Mouse (Mus musculus) midbrain, embryonic 13.5 days (tissue): ENCODE measurements around the gene Col27a1. TPM values are rescaled to one million over a fixed set of nuclear protein-coding genes. Genes with fewer than 3 reads are reported as not detected.
"Not testable (repeated sequence)": the region's sequence is repeated elsewhere in the genome, so short reads cannot be mapped to it uniquely, and the experiment has no call there.

Experiments used
- ATAC-seq: fragments of 200-750 bp; cut with Nextera tagmentation; 2 replicates; pipeline ENCODE4 v1.8.0; 2017; ENCODE audit warnings: mild to moderate bottlenecking, moderate TSS enrichment, moderate library complexity
- H3K27ac ChIP-seq: fragments of 300-500 bp; sonication (generic); 2 replicates; pipeline ENCODE4 v1.5.1; 2015; ENCODE audit warnings: inconsistent platforms, mild to moderate bottlenecking, moderate library complexity
- H3K27me3 ChIP-seq: fragments of 300-500 bp; sonication (generic); 2 replicates; pipeline ENCODE4 v1.6.1; 2015; ENCODE audit warnings: mild to moderate bottlenecking, inconsistent platforms
- H3K36me3 ChIP-seq: fragments of 300-500 bp; sonication (generic); 2 replicates; pipeline ENCODE4 v1.6.1; 2015; ENCODE audit warnings: mild to moderate bottlenecking, inconsistent platforms
- H3K4me1 ChIP-seq: fragments of 300-500 bp; sonication (generic); replicated peaks from 2 replicates; pipeline ENCODE4 v1.6.1; 2015; ENCODE audit warnings: inconsistent platforms
- H3K4me2 ChIP-seq: fragments of 300-500 bp; sonication (generic); replicated peaks from 2 replicates; pipeline ENCODE4 v1.6.1; 2015; ENCODE audit warnings: moderate library complexity, mild to moderate bottlenecking, inconsistent platforms
- H3K4me3 ChIP-seq: fragments of 300-500 bp; sonication (generic); replicated peaks from 2 replicates; pipeline ENCODE4 v1.5.1; 2015; ENCODE audit warnings: mild to moderate bottlenecking, inconsistent platforms
- H3K9ac ChIP-seq: fragments of 300-500 bp; sonication (generic); replicated peaks from 2 replicates; pipeline ENCODE4 v1.6.1; 2015; ENCODE audit warnings: mild to moderate bottlenecking, inconsistent platforms
- H3K9me3 ChIP-seq: fragments of 300-500 bp; sonication (generic); 2 replicates; pipeline ENCODE4 v1.6.1; 2016; ENCODE audit warnings: mild to moderate bottlenecking, inconsistent platforms
- WGBS: fragments of 180-500 bp; shearing (Covaris S2); methylation state at CpG from one replicate; pipeline ENCODE4 v1.1.7; 2015; 5-methylcytosine and 5-hydroxymethylcytosine counted together
- polyA plus RNA-seq: library from polyadenylated mRNA; unstranded; fragments of >200 nt; fragmentation: Nextera tagmentation; extraction: Ambion mirVana; gene quantifications from 2 replicates; pipeline ENCODE4 v1.2.1, GENCODE M21; 2015

Gene Col27a1
- polyA plus RNA-seq, 1 experiment from 2014 or later: 2.1 TPM

DNA sequence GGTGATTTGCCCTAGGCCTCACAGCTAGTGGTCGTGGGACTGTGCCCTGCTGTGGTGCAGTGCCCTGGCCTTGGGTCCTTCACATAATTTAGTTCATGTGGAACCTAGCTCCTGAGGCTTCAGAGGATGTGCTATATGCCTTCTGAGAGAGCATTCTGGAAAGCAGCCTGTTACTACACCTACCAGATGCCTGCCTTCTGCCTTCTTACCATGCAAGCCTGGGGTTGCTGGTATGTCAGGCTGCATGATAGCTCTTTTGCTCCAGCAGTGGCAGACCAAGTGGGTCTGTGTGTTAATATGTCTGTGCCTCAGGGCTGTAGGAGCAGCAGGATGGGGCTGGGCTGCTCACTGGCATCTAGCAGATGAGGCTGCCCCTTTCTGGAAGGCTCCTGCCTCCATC lies 81.8 kb downstream of the Col27a1 start:
- Histone ChIP-seq H3K4me2 (no peak overlapping the region), H3K27ac (no peak overlapping the region), H3K27me3 (no peaks in the 10 kb centered on the region), H3K4me3 (no peak overlapping the region), H3K4me1 (no peaks in the 10 kb centered on the region), H3K9me3 (no peaks in the 10 kb centered on the region), H3K9ac (no peak overlapping the region), H3K36me3 (no peaks in the 10 kb centered on the region)
- WGBS: 80% methylated on average over 1 of the region's 1 CpGs
- ATAC-seq: no peak

DNA sequence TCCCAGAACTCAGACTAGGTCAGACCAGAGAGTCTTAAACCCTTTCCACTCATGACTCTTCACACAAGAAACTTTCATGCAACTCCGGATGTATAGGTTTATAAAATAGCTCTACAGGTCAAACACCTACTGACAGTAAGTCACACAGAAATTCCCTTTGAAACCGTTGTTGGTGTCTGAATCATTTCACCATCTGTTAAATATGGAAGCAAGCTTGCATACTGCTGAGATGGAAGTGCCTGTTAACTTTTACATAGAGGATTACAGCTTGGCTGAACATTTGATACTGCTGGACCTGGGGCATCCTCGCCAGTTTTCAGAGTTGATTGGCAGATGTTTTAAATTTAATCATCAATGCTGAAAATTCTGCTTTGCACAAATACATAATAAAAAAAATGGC lies 82.5 kb downstream of the Col27a1 start:
- no peaks in the 10 kb centered on the region for H3K4me1 ChIP-seq
- no peak overlapping the region for H3K9ac ChIP-seq
- H3K9me3 ChIP-seq: no peaks in the 10 kb centered on the region
- H3K36me3 ChIP-seq: no peaks in the 10 kb centered on the region
- no peak overlapping the region for H3K4me3 ChIP-seq
- ATAC-seq: no peak
- no peaks in the 10 kb centered on the region for H3K27me3 ChIP-seq
- no peak overlapping the region for H3K27ac ChIP-seq
- H3K4me2 ChIP-seq: no peak overlapping the region
- WGBS: 79% methylated on average over 3 of the region's 3 CpGs

DNA sequence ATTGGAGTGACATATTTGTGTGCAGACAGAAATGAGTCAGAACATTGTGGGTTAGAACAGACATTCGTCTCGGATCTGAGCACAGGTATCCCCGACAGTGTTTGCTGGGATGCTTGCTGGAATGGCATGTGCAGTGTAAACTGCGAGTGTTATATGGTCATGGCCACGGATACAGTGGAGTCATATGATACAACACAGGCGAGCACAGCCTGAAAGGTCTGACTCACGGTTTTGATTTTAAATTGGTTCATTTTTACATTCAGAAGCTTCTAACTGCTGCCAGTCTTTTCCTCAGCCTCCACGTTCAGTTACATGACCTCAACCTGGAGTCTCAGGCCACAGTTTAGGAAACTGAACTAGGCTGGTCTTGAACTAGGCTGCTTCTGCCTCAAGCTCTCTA lies 83.1 kb downstream of the Col27a1 start:
- no peaks in the 10 kb centered on the region for H3K4me1 ChIP-seq
- no peaks in the 10 kb centered on the region for H3K36me3 ChIP-seq
- ATAC-seq: no peak
- H3K9ac ChIP-seq: no peak overlapping the region
- H3K27me3 ChIP-seq: no peaks in the 10 kb centered on the region
- WGBS: 90% methylated on average over 8 of the region's 8 CpGs
- no peaks in the 10 kb centered on the region for H3K9me3 ChIP-seq
- H3K27ac ChIP-seq: no peak overlapping the region
- no peak overlapping the region for H3K4me3 ChIP-seq
- H3K4me2 ChIP-seq: no peak overlapping the region

DNA sequence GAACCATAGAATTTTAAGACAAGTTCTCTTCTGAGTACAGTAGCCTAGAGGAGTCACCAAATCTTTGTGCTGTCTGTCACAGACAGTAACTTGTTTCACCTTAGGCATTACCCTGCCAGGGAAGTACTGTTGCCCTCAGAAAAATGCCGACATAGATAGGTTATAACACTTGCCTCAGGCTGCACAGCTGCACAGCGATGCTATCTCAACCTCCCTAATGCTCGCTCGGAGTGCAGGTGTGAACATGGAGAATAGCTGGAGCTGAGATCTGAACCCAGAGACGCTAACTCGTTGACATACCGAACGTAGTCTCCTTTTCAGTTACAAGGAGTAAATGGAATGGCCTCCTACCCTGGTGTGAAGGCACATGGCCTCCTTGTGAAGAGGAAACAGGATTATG lies 84.4 kb downstream of the Col27a1 start:
- H3K4me1 ChIP-seq: no peaks in the 10 kb centered on the region
- H3K27me3 ChIP-seq: no peaks in the 10 kb centered on the region
- H3K9me3 ChIP-seq: no peaks in the 10 kb centered on the region
- H3K27ac ChIP-seq: no peak overlapping the region
- no peak overlapping the region for H3K9ac ChIP-seq
- H3K36me3 ChIP-seq: no peaks in the 10 kb centered on the region
- WGBS: 92% methylated on average over 8 of the region's 8 CpGs
- no peak overlapping the region for H3K4me3 ChIP-seq
- H3K4me2 ChIP-seq: no peak overlapping the region
- ATAC-seq: no peak

DNA sequence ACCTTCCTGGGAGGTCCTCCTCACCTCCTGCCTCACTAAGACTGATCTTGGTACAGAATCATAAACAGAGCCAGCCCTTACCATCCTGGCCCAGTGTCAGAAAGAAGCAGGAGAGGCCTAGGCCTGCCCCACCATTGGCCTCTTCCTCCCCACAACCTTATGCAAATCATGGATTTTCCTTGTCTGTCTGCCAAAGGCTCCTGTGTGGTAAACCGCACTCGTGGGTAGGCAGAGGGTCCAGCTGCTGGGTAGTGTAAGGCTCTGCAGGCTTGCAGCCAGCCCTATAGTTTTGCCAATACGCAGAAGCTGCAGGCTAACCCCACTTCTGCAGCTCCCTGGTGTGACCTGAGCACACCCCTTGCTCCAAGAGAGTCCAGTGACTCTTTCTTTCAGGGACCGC lies 88.8 kb downstream of the Col27a1 start:
- peak; percentile 10; the same call in 1 of the 2 replicates for ATAC-seq
- Histone ChIP-seq H3K9ac (no peak overlapping the region), H3K4me3 (no peak overlapping the region), H3K36me3 (no peaks in the 10 kb centered on the region), H3K27ac (no peak overlapping the region), H3K4me2 (no peak overlapping the region), H3K27me3 (no peaks in the 10 kb centered on the region), H3K9me3 (no peaks in the 10 kb centered on the region), H3K4me1 (0 out of 2 replicates have a peak, but pooled peaks cover 3% of the 10 kb centered on the region)
- WGBS: 72% methylated on average over 4 of the region's 4 CpGs

DNA sequence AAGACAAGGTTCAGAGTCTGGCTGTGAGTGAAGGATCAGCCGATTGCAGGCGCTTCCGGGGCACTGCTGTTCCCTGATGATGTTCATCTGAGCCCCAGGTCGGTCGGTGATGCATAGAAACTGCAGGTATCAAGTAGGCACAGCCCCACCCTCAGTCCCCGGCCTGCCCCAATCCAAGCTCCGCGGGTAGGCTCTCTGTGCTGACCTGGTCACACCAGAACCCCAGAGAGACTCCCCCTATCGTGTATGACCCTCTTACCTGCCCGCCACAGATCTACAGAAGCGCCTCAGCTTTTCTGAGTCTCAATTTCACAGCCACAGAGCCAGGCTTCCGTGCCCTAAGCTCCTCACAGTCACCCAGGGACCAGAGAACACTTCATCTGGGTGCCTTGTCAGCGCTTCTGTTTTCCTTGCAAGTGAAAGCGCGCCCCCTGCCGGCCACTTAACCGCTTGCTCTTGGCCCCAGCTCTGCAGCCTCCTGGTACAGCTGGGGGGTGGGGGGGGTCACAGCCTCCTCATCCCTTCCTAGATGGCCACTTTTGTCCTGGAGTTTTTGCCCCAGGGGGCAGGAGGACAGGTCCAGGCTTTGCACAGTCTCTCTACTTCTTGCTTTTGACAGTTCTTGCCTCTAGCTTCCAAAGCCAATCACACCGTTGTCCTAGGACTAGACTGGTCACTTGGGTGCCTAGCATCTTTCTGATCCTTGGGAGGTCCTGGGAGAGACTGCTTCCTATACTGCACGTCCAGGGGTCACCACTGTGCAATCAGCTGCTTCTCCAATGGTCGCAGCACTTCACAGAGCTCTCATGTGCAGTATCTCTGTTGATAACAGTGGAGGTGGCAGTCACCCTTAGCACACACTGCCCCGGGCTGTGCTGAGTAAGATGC lies 93.6 kb downstream of the Col27a1 start:
- no peaks in the 10 kb centered on the region for H3K36me3 ChIP-seq
- no peak overlapping the region for H3K27ac ChIP-seq
- no peaks in the 10 kb centered on the region for H3K27me3 ChIP-seq
- ATAC-seq: peak; percentile 81
- 35% methylated on average over 21 of the region's 21 CpGs for WGBS
- no peak overlapping the region for H3K4me2 ChIP-seq
- no peak overlapping the region for H3K4me3 ChIP-seq
- H3K9me3 ChIP-seq: no peaks in the 10 kb centered on the region
- 0 out of 2 replicates have a peak, but pooled peaks cover 3% of the 10 kb centered on the region for H3K4me1 ChIP-seq
- H3K9ac ChIP-seq: no peak overlapping the region

DNA sequence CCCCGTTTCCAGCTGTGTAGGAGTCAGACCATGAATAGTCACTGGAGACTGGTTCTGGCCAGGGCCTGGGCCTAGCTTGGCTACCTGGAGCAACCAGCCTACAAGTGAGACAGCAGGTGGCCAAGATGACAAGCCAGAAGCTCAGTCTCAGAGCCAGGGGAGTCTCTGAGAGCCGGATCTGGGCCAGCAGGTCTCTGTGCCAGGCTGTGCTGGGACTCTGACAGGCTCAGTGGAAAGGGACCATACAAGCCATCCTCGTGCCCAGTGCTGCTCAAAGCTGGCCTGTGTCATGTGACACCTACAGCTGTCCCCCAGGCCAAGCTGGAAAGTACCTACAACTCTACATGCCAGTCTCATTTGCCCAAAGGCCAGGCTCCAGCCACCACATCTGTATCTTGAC lies 94.5 kb downstream of the Col27a1 start:
- H3K36me3 ChIP-seq: no peaks in the 10 kb centered on the region
- H3K4me2 ChIP-seq: no peak overlapping the region
- no peaks in the 10 kb centered on the region for H3K27me3 ChIP-seq
- H3K27ac ChIP-seq: no peak overlapping the region
- no peak for ATAC-seq
- no peak overlapping the region for H3K4me3 ChIP-seq
- 86% methylated on average over 3 of the region's 3 CpGs for WGBS
- no peaks in the 10 kb centered on the region for H3K9me3 ChIP-seq
- 0 out of 2 replicates have a peak, but pooled peaks cover 3% of the 10 kb centered on the region for H3K4me1 ChIP-seq
- H3K9ac ChIP-seq: no peak overlapping the region

DNA sequence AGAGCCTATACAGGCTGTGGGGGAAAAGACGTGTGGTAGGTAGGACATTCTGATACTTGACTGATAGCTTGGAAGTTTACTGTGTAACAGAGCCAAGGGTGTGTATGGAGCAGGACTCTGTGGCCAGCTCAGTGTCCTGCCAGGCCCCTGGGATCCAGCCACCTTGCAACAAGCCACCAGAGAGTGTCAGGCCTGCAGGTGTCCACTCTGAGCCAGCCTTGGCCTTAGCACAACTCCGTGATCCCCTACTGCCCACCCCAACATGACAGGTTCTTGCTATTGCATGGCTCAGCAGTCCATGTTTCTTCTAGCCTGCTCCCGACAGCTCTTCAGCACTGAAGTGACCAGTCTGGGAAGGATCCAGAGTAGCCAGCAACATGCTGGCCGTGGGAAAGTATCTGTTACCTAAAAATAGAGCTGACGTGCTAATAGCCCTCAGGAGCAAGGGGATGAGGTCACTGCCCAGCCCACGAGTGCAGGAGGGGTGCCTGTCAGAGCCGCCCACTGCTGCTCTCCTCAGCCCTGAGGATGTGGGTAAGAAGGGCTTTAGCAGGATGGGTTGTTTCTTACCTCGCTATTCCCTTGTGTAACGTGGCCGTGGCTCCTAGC lies 96.5 kb downstream of the Col27a1 start:
- Histone ChIP-seq H3K4me1 (0 out of 2 replicates have a peak, but pooled peaks cover 3% of the 10 kb centered on the region), H3K27me3 (no peaks in the 10 kb centered on the region), H3K9ac (no peak overlapping the region), H3K36me3 (no peaks in the 10 kb centered on the region), H3K27ac (no peak overlapping the region), H3K4me3 (no peak overlapping the region), H3K9me3 (no peaks in the 10 kb centered on the region), H3K4me2 (no peak overlapping the region)
- no peak for ATAC-seq
- WGBS: 74% methylated on average over 10 of the region's 10 CpGs

DNA sequence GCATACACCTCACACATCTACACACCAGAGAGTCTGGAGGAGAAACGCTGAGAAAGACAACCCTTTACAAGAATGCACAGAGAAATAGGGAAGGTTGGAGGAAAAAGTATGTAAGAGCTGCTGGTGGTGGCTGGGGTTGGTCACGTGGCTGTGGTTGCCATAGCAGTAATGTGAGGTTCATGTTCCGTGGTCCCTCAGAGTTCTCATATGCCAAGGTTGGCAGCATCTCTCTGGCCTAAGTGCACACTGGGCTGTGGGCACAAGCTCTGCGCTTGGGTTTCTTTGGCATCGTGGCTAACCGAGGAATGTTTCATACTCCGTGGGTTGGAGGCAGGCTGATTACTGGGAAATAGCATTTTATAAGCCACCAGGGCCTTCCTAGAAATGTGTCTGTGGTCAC lies 97.6 kb downstream of the Col27a1 start:
- Histone ChIP-seq H3K4me2 (no peak overlapping the region), H3K9ac (no peak overlapping the region), H3K4me1 (0 out of 2 replicates have a peak, but pooled peaks cover 3% of the 10 kb centered on the region), H3K27me3 (no peaks in the 10 kb centered on the region), H3K36me3 (no peaks in the 10 kb centered on the region), H3K4me3 (no peak overlapping the region), H3K9me3 (no peaks in the 10 kb centered on the region), H3K27ac (no peak overlapping the region)
- no peak for ATAC-seq
- 96% methylated on average over 7 of the region's 7 CpGs for WGBS

DNA sequence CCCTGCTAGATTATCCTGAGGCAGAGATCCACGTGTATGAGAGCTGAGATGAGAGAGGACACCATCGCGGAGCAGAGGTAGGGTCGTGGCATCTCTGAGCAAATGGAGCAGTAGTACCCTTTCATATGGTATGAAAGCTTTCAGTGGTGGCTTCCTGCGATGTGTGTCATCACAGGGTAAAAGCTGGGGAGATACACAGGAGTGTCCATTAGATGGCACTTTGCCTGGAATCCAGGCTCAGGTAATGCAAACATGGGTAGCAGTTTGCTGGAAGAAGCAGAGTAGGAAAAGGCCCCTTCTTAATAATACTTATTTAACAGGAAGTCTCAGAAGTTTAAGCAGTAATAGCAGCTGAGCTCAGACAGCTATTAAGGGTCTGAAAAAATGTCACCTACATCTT lies 100.3 kb downstream of the Col27a1 start:
- Histone ChIP-seq H3K4me1 (no peaks in the 10 kb centered on the region), H3K36me3 (no peaks in the 10 kb centered on the region), H3K27me3 (no peaks in the 10 kb centered on the region), H3K9ac (no peak overlapping the region), H3K4me3 (no peak overlapping the region), H3K4me2 (no peak overlapping the region), H3K9me3 (no peaks in the 10 kb centered on the region), H3K27ac (no peak overlapping the region)
- WGBS: 82% methylated on average over 5 of the region's 5 CpGs
- ATAC-seq: no peak

DNA sequence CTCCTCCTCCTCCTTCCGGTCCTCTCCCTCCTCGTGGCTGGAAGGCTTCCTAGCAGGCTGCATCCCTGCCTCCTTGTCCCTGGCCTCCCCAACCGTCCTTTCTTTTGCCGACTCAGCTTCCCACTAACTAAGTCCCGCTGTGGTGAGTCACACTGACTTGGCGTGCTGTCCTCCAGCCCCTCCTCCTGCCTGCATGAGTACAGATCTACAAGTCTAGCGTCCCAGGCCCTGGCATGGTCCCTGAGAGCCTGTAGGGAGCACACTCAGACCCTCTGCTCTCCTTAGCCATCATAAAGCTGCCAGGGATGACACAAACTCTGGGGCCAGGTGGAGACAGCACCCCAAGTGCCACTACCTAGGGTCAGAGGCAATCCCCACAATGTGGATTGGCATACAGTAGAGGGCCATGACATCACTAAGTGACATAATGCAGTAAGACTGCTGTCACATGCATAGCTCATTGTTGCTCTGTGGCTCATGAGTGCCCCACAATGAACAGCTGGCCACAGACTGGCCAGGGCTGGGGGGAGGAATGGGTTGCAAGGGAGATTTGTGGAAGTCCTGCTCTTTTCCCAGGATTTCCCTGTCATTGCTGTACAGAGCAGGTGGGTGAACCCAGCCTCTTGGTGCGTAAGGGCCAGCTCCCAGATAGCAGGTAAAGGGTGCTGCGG lies 102.4 kb downstream of the Col27a1 start:
- Histone ChIP-seq H3K4me2 (no peak overlapping the region), H3K4me1 (no peaks in the 10 kb centered on the region), H3K27ac (no peak overlapping the region), H3K27me3 (no peaks in the 10 kb centered on the region), H3K36me3 (no peaks in the 10 kb centered on the region), H3K9ac (no peak overlapping the region), H3K9me3 (no peaks in the 10 kb centered on the region), H3K4me3 (no peak overlapping the region)
- ATAC-seq: 0 out of 2 replicates have a peak, but pooled peaks have one; percentile 32
- 69% methylated on average over 9 of the region's 9 CpGs for WGBS

DNA sequence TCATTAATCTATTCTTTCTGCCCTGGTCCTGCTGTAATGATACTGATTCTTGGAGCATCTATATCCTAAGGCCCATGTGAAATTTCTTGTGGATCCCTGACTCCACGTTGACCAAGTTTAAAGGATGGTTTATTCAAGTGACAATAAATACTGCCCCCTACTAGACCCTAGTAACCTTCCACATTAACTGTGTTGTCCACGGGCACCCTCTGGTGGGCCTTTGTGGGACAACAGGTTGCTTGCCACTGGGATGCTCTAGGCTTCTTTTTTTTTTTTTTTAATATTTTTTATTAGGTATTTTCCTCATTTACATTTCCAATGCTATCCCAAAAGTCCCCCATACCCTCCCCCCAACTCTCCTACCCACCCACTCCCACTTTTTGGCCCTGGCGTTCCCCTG lies 105.8 kb downstream of the Col27a1 start:
- not testable (repeated sequence) for H3K9me3 ChIP-seq, H3K27me3 ChIP-seq, H3K36me3 ChIP-seq, H3K4me1 ChIP-seq, H3K27ac ChIP-seq, H3K4me3 ChIP-seq, ATAC-seq, H3K4me2 ChIP-seq, H3K9ac ChIP-seq
- WGBS: 17% methylated on average over 3 of the region's 3 CpGs
